19 mouse cellular contexts compared by ENCODE assay signal in genomic region chr12:112969616-112970015, GRCm38 (mm10). TPM values are rescaled to one million over a fixed set of nuclear protein-coding genes. Genes with fewer than 3 reads are reported as not detected.
DNase-seq lines count a peak whose midpoint lies in the region; ATAC-seq and TF ChIP-seq lines count a peak whose summit lies in the region.
"Had no signal": no experiment of that assay in that cellular context is flagged by ENCODE, and none has a peak within 500 bp of the region (broad histone marks: within the 10 kb centered on the region; RNA-seq: fewer than 3 reads in every experiment).

No protein-coding gene starts in this region.

- H3K79me2 ChIP-seq in heart, adult 2 months (replicated peaks; ENCODE audit: control insufficient read depth, insufficient read depth, low read length): no peaks in the 10 kb centered on the region

- DNase-seq in heart, adult 2 months: no peak
- DNase-seq in heart, postnatal 14 days: no peak
- peak; percentile 65 for DNase-seq in heart, postnatal 4 days
- no peak for DNase-seq in heart, adult 9 months (ENCODE audit: low spot score in 2 of 2)
- no peak for DNase-seq in liver
- DNase-seq: adrenal gland, postnatal 14 days; cerebellum, adult 2 months; cerebellum, postnatal 10 days; forebrain, postnatal 0 days; gastrocnemius, postnatal 14 days had no signal

- no peaks in the 10 kb centered on the region for H3K4me1 ChIP-seq in heart, adult 2 months (ENCODE audit: control insufficient read depth, insufficient read depth, low read length)
- H3K4me1 ChIP-seq in liver, embryonic 12.5 days: no peaks in the 10 kb centered on the region
- H3K4me1 ChIP-seq: embryonic facial prominence, embryonic 10.5 days; forebrain, embryonic 13.5 days; heart, embryonic 13.5 days; hindbrain, embryonic 13.5 days had no signal

- ATAC-seq in liver, embryonic 12.5 days: 0 out of 2 replicates have a peak, but pooled peaks have one; percentile 22
- ATAC-seq: activated CD4-positive, CD25-positive, alpha-beta regulatory T cell, adult 4 months; forebrain, embryonic 13.5 days; forebrain, postnatal 0 days; hindbrain, postnatal 0 days; Patski had no signal

- TF ChIP-seq POLR2A in heart, adult 2 months (IDR thresholded peaks at IDR 0.05; ENCODE audit: insufficient read depth, low read depth, low read length): no peak

- intact Hi-C loops in heart, adult 2 months (cut with DNase I): no loop called here
- intact Hi-C loops in heart, postnatal 14 days (cut with DNase I): no loop called here

- H3K9me3 ChIP-seq in liver, embryonic 12.5 days (replicated peaks): no peaks in the 10 kb centered on the region
- H3K9me3 ChIP-seq: embryonic facial prominence, embryonic 10.5 days; forebrain, embryonic 13.5 days; heart, embryonic 13.5 days; hindbrain, embryonic 13.5 days had no signal

- no peak overlapping the region for H3K9ac ChIP-seq in heart, adult 2 months (ENCODE audit: low read depth, low read length)
- H3K9ac ChIP-seq in liver, embryonic 12.5 days: no peak overlapping the region
- H3K9ac ChIP-seq: forebrain, embryonic 13.5 days; forebrain, postnatal 0 days; heart, embryonic 13.5 days; hindbrain, embryonic 13.5 days had no signal

- H3K4me2 ChIP-seq in liver, embryonic 12.5 days: no peak overlapping the region
- H3K4me2 ChIP-seq: forebrain, embryonic 13.5 days; heart, embryonic 13.5 days; hindbrain, embryonic 13.5 days had no signal

- H3K27ac ChIP-seq in heart, adult 2 months: no peak overlapping the region
- no peak overlapping the region for H3K27ac ChIP-seq in liver, embryonic 12.5 days
- H3K27ac ChIP-seq: embryonic facial prominence, embryonic 10.5 days; forebrain, embryonic 13.5 days; heart, embryonic 13.5 days; hindbrain, embryonic 13.5 days; hindbrain, postnatal 0 days had no signal

- no peaks in the 10 kb centered on the region for H3K27me3 ChIP-seq in heart, adult 2 months (ENCODE audit: control insufficient read depth, insufficient read depth, low read length)
- H3K27me3 ChIP-seq in liver, embryonic 12.5 days (replicated peaks): no peaks in the 10 kb centered on the region
- H3K27me3 ChIP-seq: CH12.LX; forebrain, embryonic 13.5 days; heart, embryonic 13.5 days; hindbrain, embryonic 13.5 days; Patski had no signal

- H3K4me3 ChIP-seq in heart, adult 2 months: no peak overlapping the region
- no peak overlapping the region for H3K4me3 ChIP-seq in liver, embryonic 12.5 days
- H3K4me3 ChIP-seq: embryonic facial prominence, embryonic 10.5 days; forebrain, embryonic 13.5 days; heart, embryonic 13.5 days; hindbrain, embryonic 13.5 days had no signal

- TF ChIP-seq EP300 in heart, adult 2 months (IDR thresholded peaks at IDR 0.05; ENCODE audit: insufficient read depth, low read depth, low read length): 0 out of 2 replicates have a peak, but pooled peaks have one; percentile 44

- no peaks in the 10 kb centered on the region for H3K36me3 ChIP-seq in heart, adult 2 months (ENCODE audit: control insufficient read depth, insufficient read depth, low read length)
- peaks cover 99% of the 10 kb centered on the region for H3K36me3 ChIP-seq in liver, embryonic 12.5 days

- no peak for TF ChIP-seq CTCF in heart, adult 2 months (IDR thresholded peaks at IDR 0.05)

- 57% methylated on average over 6 of the region's 6 CpGs for WGBS in heart, adult 2 months
- 52% methylated on average over 6 of the region's 6 CpGs for WGBS in liver, embryonic 12.5 days (ENCODE audit: insufficient replicate concordance)

RNA-seq across cellular contexts. Expression of gene Btbd6, which starts 6.7 kb away (rescaled TPM):
- 10 to 100 TPM; 21.8 to 24.3 TPM for total RNA-seq in heart, adult 2 months (2021)
- polyA plus RNA-seq in heart, adult 2 months (2012; rRNA removed): 26.7 and 27.4 TPM in 2 replicates
- total RNA-seq in heart, postnatal 14 days (2021): 10 to 100 TPM; 16.8 TPM
- total RNA-seq in heart, postnatal 4 days (2021): 10 to 100 TPM; 26.0 to 28.1 TPM
- 9.2 and 10.1 TPM in 2 replicates for polyA plus RNA-seq in liver, embryonic 12.5 days (2016; fragmentation: Nextera tagmentation; extraction: Ambion mirVana)

RNA-seq across cellular contexts. Expression of gene Nudt14, which starts 27.7 kb away (rescaled TPM):
- total RNA-seq in heart, adult 2 months (2021): 1 to 10 TPM; 5.7 to 8.6 TPM
- polyA plus RNA-seq in heart, adult 2 months (2012; rRNA removed): 11.4 and 14.8 TPM in 2 replicates
- 1 to 10 TPM; 8.3 to 8.6 TPM for total RNA-seq in heart, postnatal 14 days (2021)
- 10 to 100 TPM; 10.3 to 15.7 TPM for total RNA-seq in heart, postnatal 4 days (2021)
- polyA plus RNA-seq in liver, embryonic 12.5 days (2016; fragmentation: Nextera tagmentation; extraction: Ambion mirVana): 21.4 and 21.7 TPM in 2 replicates

RNA-seq across cellular contexts. Expression of gene Brf1, which starts 30.9 kb away (rescaled TPM):
- 10 to 100 TPM; 22.3 to 25.1 TPM for total RNA-seq in heart, adult 2 months (2021)
- 22.4 and 29.3 TPM in 2 replicates for polyA plus RNA-seq in heart, adult 2 months (2012; rRNA removed)
- total RNA-seq in heart, postnatal 14 days (2021): 10 to 100 TPM; 28.3 to 28.8 TPM
- total RNA-seq in heart, postnatal 4 days (2021): 10 to 100 TPM; 38.3 to 40.8 TPM
- 46.2 and 47.1 TPM in 2 replicates for polyA plus RNA-seq in liver, embryonic 12.5 days (2016; fragmentation: Nextera tagmentation; extraction: Ambion mirVana)

RNA-seq across cellular contexts. Expression of gene Jag2, which starts 40.0 kb away (rescaled TPM):
- total RNA-seq in heart, adult 2 months (2021): 10 to 100 TPM; 25.4 to 27.4 TPM
- 34.4 and 35.5 TPM in 2 replicates for polyA plus RNA-seq in heart, adult 2 months (2012; rRNA removed)
- total RNA-seq in heart, postnatal 14 days (2021): 10 to 100 TPM; 32.1 to 32.4 TPM
- 10 to 100 TPM; 29.1 to 29.2 TPM for total RNA-seq in heart, postnatal 4 days (2021)
- polyA plus RNA-seq in liver, embryonic 12.5 days (2016; fragmentation: Nextera tagmentation; extraction: Ambion mirVana): 0.57 and 0.64 TPM in 2 replicates

RNA-seq across cellular contexts. Expression of gene Pacs2, which starts 44.7 kb away (rescaled TPM):
- total RNA-seq in heart, adult 2 months (2021): 10 to 100 TPM; 34.9 to 37.5 TPM
- polyA plus RNA-seq in heart, adult 2 months (2012; rRNA removed): 34.8 and 37.4 TPM in 2 replicates
- total RNA-seq in heart, postnatal 14 days (2021): 10 to 100 TPM; 29.0 to 32.1 TPM
- 10 to 100 TPM; 31.8 to 33.4 TPM for total RNA-seq in heart, postnatal 4 days (2021)
- polyA plus RNA-seq in liver, embryonic 12.5 days (2016; fragmentation: Nextera tagmentation; extraction: Ambion mirVana): 8.3 and 9.6 TPM in 2 replicates
